Mouse (Mus musculus) sigmoid colon, adult 10 weeks (tissue): ENCODE results near the gene St13. TPM values are rescaled to one million over a fixed set of nuclear protein-coding genes. Genes with fewer than 3 reads are reported as not detected.

Experiments used
- polyA plus RNA-seq: library from polyadenylated mRNA; stranded (reverse); fragments of 350-450 nt; fragmentation: Illumina TruSeq; extraction: RNeasy Lipid Tissue Mini Kit (QIAGEN cat#74804); gene quantifications from one replicate; pipeline ENCODE4 v1.2.3, GENCODE M21; 2014; ENCODE audit warnings: low read depth, low replicate concordance

St13 gene
- 253 TPM for polyA plus RNA-seq

DNA sequence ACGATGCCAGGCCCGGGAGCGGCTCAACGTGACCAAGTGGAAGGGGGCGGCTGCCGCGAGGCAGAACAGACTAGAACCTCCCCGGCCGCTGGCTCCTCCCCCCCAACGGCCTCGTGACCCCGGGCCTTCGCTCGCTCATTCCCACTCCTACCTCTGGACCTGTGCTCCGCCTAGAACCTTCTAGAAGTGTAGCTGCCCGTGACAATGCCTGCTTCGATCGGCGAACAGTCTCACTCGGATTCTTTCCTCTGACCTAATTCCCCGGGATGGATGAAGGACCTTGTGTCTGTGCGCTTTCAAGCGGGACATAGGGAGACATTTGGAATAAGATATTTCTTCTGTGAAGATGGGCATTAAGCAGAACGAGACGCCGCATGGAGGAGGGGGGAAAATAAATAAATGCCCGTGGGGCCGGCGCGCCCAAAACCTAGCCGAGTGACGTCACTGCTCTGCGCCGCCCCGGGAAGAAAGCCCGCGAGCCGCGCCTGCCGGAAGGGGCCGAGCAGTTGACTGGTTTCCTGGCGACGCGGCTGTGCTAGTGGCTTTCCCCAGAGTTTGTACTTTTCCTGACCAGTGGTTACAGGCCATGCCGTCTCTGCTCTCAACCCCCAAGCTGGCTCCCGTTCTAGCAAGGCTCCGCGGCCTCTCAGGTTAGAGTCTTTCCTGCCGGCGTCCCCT, at the start of gene St13, which contains the start of gene Xpnpep3:
TSS of gene St13 (minus strand) at position 440 of the 678 bp plus-strand sequence.
TSS of gene Xpnpep3 (plus strand) at position 501 of the 678 bp plus-strand sequence.

DNA sequence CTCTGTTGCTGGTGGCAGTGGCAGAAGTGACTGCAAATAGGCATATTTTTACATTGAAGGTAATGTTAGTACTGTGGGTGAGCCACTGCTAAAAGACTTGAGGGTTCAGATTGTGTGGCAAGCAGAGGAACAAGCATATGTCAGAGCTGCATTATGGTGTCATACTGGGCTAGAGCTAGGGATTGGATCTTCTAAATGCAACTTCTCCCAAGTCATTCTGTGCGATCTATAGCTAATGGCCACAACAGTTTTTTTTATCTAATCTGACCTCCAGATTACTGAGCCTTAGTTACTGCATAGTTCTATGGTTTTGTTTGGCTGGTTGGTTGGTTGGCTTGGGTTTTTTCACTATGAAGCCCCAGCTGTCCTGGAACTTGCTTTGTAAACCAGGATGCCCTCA, 8.3 kb upstream of the St13 start, which contains the start of gene Dnajb7:
TSS of gene Dnajb7 (minus strand) at position 101 of the 400 bp plus-strand sequence.

DNA sequence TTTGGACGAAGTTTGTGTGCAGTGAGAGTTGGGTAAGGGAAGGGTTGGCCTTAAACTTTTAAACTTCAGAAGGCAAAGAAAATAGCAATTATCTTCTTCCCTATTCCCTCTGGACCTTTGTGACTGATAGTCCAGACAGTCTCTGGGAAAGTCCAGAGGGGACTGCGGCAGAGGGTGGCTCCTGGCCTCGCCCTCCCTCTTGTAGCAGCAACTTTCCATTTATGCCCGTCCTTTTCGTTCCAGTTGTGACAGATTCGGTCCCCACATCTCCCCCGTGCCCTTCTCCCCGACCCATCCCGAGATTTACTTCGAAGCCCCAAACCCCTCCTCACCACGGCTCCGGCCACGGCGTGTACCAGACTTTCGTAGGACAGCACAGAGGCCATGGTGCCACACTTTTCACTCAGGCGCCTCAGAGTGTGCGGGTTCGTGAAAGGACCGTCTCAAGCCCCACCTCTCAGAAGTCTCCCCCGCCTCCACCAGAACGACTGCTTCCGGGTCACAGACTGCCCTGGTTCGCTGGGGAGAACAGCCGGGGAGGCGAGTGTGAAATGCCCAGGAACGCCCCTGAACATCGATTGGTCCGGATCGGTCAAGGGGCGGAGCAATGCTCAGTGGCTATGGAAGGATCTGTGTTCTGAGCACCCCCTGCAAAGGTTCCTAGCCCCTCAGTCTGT, 39.4 kb downstream of the St13 start, which contains the start of gene Slc25a17:
TSS of gene Slc25a17 (minus strand) at position 468 of the 677 bp plus-strand sequence.

Other genes starting within 250 kb of the St13 start
- gene Mrtfa, start 209.3 kb downstream of the St13 start, polyA plus RNA-seq = 2.2 TPM
- 0.25 TPM for gene Mchr1, start 164.6 kb downstream of the St13 start, polyA plus RNA-seq
- gene Slc25a17, start 39.3 kb downstream of the St13 start, polyA plus RNA-seq = 102 TPM
- 10.7 TPM for gene Xpnpep3, start 61 bp upstream of the St13 start, polyA plus RNA-seq
- gene Dnajb7, start 8.2 kb upstream of the St13 start, polyA plus RNA-seq = 8.0 TPM
- 88.9 TPM for gene Rbx1, start 66.2 kb upstream of the St13 start, polyA plus RNA-seq
- 82.4 TPM for gene Ep300, start 185.3 kb upstream of the St13 start, polyA plus RNA-seq